Mouse (Mus musculus) adrenal gland, postnatal 10 days (tissue): ENCODE measurements at regions not wholly inside any gene's neighbourhood (a gene's known extent, or its start where the extent isn't known, plus 50 kb on each side); places are given as distances from the start of the nearest gene placed in this dataset.
A peak's percentile ranks its signal among the peaks of the same experiment; 100 is the strongest.

ENCODE experiments used
- DNase-seq: peaks from one replicate; pipeline ENCODE4 v3.0.0; 2021; ENCODE audit warnings: mixed read lengths

GRCm38 (mm10) chr8:8376791-8377190 lies 284.3 kb downstream of the Efnb2 start:
- no peak for DNase-seq

- DNase-seq = no peak
Observed at GRCm38 (mm10) chr8:8376379-8376778, 284.7 kb downstream of the Efnb2 start.

GRCm38 (mm10) chr8:8367282-8367871 lies 293.7 kb downstream of the Efnb2 start:
- no peak for DNase-seq

GRCm38 (mm10) chr8:8361941-8362537 lies 299.0 kb downstream of the Efnb2 start:
- no peak for DNase-seq

GRCm38 (mm10) chr8:8360586-8360985 lies 300.5 kb downstream of the Efnb2 start:
- no peak for DNase-seq

- no peak for DNase-seq
Observed at GRCm38 (mm10) chr8:8354977-8355376, 306.1 kb downstream of the Efnb2 start.

GRCm38 (mm10) chr8:8344661-8345060 lies 316.4 kb downstream of the Efnb2 start:
- DNase-seq = no peak

GRCm38 (mm10) chr8:8335256-8335972 lies 325.6 kb downstream of the Efnb2 start:
- peak; percentile 9 for DNase-seq

GRCm38 (mm10) chr8:8334515-8334914 lies 326.5 kb downstream of the Efnb2 start:
- peak; percentile 9 for DNase-seq

- DNase-seq = no peak
Observed at GRCm38 (mm10) chr8:8331249-8331648, 329.8 kb downstream of the Efnb2 start.

GRCm38 (mm10) chr8:8328010-8328666 lies 332.9 kb downstream of the Efnb2 start:
- DNase-seq = peak; percentile 47

- DNase-seq = no peak
Observed at GRCm38 (mm10) chr8:8326066-8326834, 334.8 kb downstream of the Efnb2 start.

GRCm38 (mm10) chr8:8325420-8325819 lies 335.6 kb downstream of the Efnb2 start:
- DNase-seq = no peak

GRCm38 (mm10) chr8:8324520-8324919 lies 336.5 kb downstream of the Efnb2 start:
- no peak for DNase-seq

- DNase-seq = no peak
Observed at GRCm38 (mm10) chr8:8308253-8308652, 352.8 kb downstream of the Efnb2 start.

- no peak for DNase-seq
Observed at GRCm38 (mm10) chr8:8307487-8307886, 353.6 kb downstream of the Efnb2 start.

- DNase-seq = no peak
Observed at GRCm38 (mm10) chr8:8299965-8300767, 360.9 kb downstream of the Efnb2 start.

- DNase-seq = no peak
Observed at GRCm38 (mm10) chr8:8292577-8293247, 368.3 kb downstream of the Efnb2 start.

- no peak for DNase-seq
Observed at GRCm38 (mm10) chr8:8285876-8286275, 375.2 kb downstream of the Efnb2 start.

- DNase-seq = no peak
Observed at GRCm38 (mm10) chr8:8274987-8275386, 386.1 kb downstream of the Efnb2 start.

GRCm38 (mm10) chr8:8274211-8274641 lies 386.8 kb downstream of the Efnb2 start:
- DNase-seq = no peak
